Mouse (Mus musculus) spleen, adult 2 months (tissue): ENCODE data around the gene Grin2b. TPM values are rescaled to one million over a fixed set of nuclear protein-coding genes. Genes with fewer than 3 reads are reported as not detected.

Experiments
- DNase-seq, 2 experiments: peaks; one replicate each; pipeline versions ENCODE4 v3.0.0 to v3.0.0-alpha.2; 2012 to 2021; ENCODE audit warnings: low spot score in 2 of 2, low read depth in 1 of 2
- H3K27ac ChIP-seq: fragments of 200-500 bp; 2 replicates; pipeline ENCODE4 v1.5.1; 2012; ENCODE audit warnings: low read length, inconsistent platforms; ENCODE audit not compliant: insufficient read depth
- H3K27me3 ChIP-seq: fragments of 200-500 bp; 2 replicates; pipeline ENCODE4 v1.6.1; 2012; ENCODE audit warnings: mild to moderate bottlenecking, moderate library complexity, low read length, inconsistent platforms; ENCODE audit not compliant: control insufficient read depth, insufficient read depth
- H3K36me3 ChIP-seq: fragments of 200-500 bp; 2 replicates; pipeline ENCODE4 v1.6.1; 2012; ENCODE audit warnings: mild to moderate bottlenecking, low read length, inconsistent platforms; ENCODE audit not compliant: control insufficient read depth, insufficient read depth
- H3K4me1 ChIP-seq: fragments of 200-500 bp; 2 replicates; pipeline ENCODE4 v1.6.1; 2011; ENCODE audit warnings: inconsistent platforms; ENCODE audit not compliant: control insufficient read depth, insufficient read depth, insufficient read length
- H3K4me3 ChIP-seq: fragments of 200-500 bp; 2 replicates; pipeline ENCODE4 v1.5.1; 2011; ENCODE audit warnings: mild to moderate bottlenecking, inconsistent platforms; ENCODE audit not compliant: insufficient read depth, insufficient read length; ENCODE audit errors: extremely low read depth
- CTCF ChIP-seq: fragments of 200-500 bp; IDR thresholded peaks from 2 replicates; pipeline ENCODE4 v1.5.1; 2011; ENCODE audit warnings: mild to moderate bottlenecking, inconsistent platforms; ENCODE audit not compliant: insufficient read depth, insufficient read length, insufficient replicate concordance; ENCODE audit errors: extremely low read depth
- POLR2A ChIP-seq: fragments of 200-500 bp; IDR thresholded peaks from 2 replicates; pipeline ENCODE4 v1.6.1; 2011; ENCODE audit warnings: low read depth, low read length, inconsistent platforms
- WGBS: fragments of 180-500 bp; shearing (Covaris S2); methylation state at CpG from one replicate; pipeline ENCODE4 v1.1.7; 2018; 5-methylcytosine and 5-hydroxymethylcytosine counted together
- polyA plus RNA-seq: library from polyadenylated mRNA; depleted of rRNA; stranded (reverse); fragments of >200 nt; gene quantifications from 2 replicates; pipeline ENCODE4 v1.2.3, GENCODE M21; 2012; rRNA removed

Grin2b gene
- polyA plus RNA-seq, 1 experiment = 0.01 TPM

- no peak for DNase-seq
- TF ChIP-seq CTCF (no peak), POLR2A (no peak)
- H3K27me3 ChIP-seq = no peaks in the 10 kb centered on the region
- no peak overlapping the region for H3K4me3 ChIP-seq
- H3K4me1 ChIP-seq = no peaks in the 10 kb centered on the region
- H3K36me3 ChIP-seq = no peaks in the 10 kb centered on the region
- WGBS = 46% methylated on average over 4 of the region's 4 CpGs
- no peak overlapping the region for H3K27ac ChIP-seq
Measured at GRCm38 (mm10) chr6:135674380-135674779, 498.9 kb downstream of the Grin2b start.

DNA sequence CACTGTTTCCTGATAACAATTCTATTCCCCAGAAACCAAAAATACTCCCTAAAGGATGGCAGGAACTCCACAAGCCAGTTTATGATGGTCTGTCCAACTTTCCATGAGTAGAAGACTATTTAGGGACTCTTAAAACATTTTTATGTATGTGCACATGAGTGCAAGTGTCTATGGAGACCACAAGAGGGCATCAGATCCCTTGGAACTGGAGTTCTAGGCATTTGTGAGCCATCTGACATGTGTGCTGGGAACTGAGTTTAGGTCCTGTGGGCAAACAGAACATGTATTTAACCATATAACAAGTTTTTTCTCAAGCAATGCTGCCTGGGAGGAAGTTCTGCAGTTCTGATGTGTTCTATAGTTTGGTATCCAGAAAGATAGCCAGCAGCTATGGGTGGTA is 501.3 kb downstream of the Grin2b start:
- TF ChIP-seq POLR2A (no peak), CTCF (no peak)
- Histone ChIP-seq H3K27ac (no peak overlapping the region), H3K4me3 (no peak overlapping the region), H3K36me3 (no peaks in the 10 kb centered on the region), H3K27me3 (no peaks in the 10 kb centered on the region), H3K4me1 (no peaks in the 10 kb centered on the region)
- DNase-seq = no peak

Other genes starting within 250 kb of the Grin2b start
- not detected in 2 replicates for gene Gm8994, start 154.0 kb upstream of the Grin2b start, polyA plus RNA-seq
- 0.14 TPM in 1 of 2 replicates, not detected in the other for gene E330021D16Rik, start 242.1 kb upstream of the Grin2b start, polyA plus RNA-seq